In genomic region chr16:9509666-9510065, GRCm38 (mm10) we compare ENCODE assay signal across 15 mouse cellular contexts.
A peak's percentile ranks its signal among the peaks of the same experiment; 100 is the strongest.
DNase-seq lines count a peak whose midpoint lies in the region; ATAC-seq lines count a peak whose summit lies in the region.
"Had no signal": no experiment of that assay in that cellular context is flagged by ENCODE, and none has a peak within 500 bp of the region (broad histone marks: within the 10 kb centered on the region; RNA-seq: fewer than 3 reads in every experiment).

No protein-coding gene starts in this region.

- peak; percentile 1 for DNase-seq in cerebellum, adult 11 months
- DNase-seq in cerebellum, adult 18-20 months = peak; percentile 32 to 37
- peak; percentile 22 for DNase-seq in cerebellum, adult 9-11 months
- DNase-seq in cerebellum, postnatal 36 days = peak; percentile 37 to 50
- DNase-seq in layer of hippocampus, postnatal 36 days = no peak
- no peak for DNase-seq in layer of hippocampus, postnatal 10 days (ENCODE audit: low spot score in 2 of 2)
- DNase-seq: adrenal gland, postnatal 14 days; embryo, embryonic 11 days; gastrocnemius, postnatal 14 days; heart, adult 2 months; heart, postnatal 14 days; kidney, adult 11 months had no signal

- no peak for ATAC-seq in cerebellum, adult (ENCODE audit: insufficient number of reproducible peaks, low FRiP score, low TSS enrichment)
- ATAC-seq: forebrain, embryonic 15.5 days; hindbrain, postnatal 0 days had no signal

Comparison
In these comparisons a context has a peak if more than half of its experiments do, and no peak if none do; other contexts are left out.
1. DNase-seq: peak in cerebellum, adult 11 months (single experiment), cerebellum, adult 18-20 months (2 of 2), cerebellum, adult 9-11 months (single experiment) and cerebellum, postnatal 36 days (2 of 2); none in layer of hippocampus, postnatal 36 days (0 of 2) and layer of hippocampus, postnatal 10 days (0 of 2).